Mouse (Mus musculus) effector memory CD4-positive, alpha-beta T cell, adult 5 months (primary cell): ENCODE results near the gene 4930583I09Rik. TPM values are rescaled to one million over a fixed set of nuclear protein-coding genes. Genes with fewer than 3 reads are reported as not detected.

Source experiments
- polyA plus RNA-seq: library from polyadenylated mRNA; unstranded; fragments of 100-300 nt; shearing (Covaris generic); gene quantifications from one replicate; pipeline ENCODE4 v1.2.1, GENCODE M21; 2017

Gene 4930583I09Rik
- polyA plus RNA-seq, result not detected

DNA sequence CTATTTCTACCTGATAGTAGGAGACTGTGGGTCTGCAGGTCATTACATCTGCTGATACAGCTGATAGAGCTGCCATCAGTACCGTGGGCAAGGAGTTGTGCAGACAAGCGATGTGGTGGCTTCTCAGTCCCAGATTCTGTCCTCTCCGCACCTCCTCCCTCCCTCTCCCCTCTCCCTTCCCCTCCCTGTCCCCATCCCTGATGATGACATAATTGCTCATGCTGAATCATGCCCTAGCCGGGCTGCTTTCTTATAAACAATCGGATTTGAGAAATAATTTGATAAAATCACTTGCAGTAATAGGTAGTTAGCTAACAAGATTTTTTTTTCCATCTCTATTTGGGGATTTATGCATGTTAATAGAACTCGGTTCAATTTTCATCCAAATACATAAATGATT lies at the start of gene 4930583I09Rik:
4930583I09Rik (minus strand) TSS at position 144 of the 400 bp plus-strand sequence.

Other genes with a start within 250 kb of the 4930583I09Rik start
- gene Man2a1, start 235.3 kb downstream of the 4930583I09Rik start, polyA plus RNA-seq, result 35.3 TPM